Mouse (Mus musculus) mature B cell (primary cell): ENCODE data around the gene Mgea5.

ENCODE experiments used
- in situ Hi-C: fragments of 300-500 bp; cut with MboI; formaldehyde crosslinking; loops from 2 replicates; pipeline ENCODE4 v1.14.3; 2019

Gene Mgea5

DNA sequence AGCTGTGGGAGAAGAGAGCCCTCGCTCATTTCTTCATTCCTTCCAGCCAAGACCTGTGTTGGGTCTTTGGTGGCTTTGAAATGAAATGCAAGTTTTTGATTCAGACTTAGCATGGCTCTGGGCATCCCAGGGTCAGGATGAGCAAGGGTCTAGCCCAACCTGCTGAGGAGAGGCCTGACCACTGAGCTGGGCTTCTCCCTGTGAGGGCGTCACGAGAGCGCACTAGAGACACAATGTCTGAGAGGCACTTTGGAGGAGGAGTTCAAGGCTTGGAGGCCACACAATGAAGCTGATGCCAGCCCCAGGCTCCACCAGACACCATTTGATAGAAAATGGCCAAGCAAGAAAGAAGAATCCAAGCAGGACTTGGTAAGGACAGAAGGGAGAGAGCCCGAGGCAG lies 49.4 kb downstream of the Mgea5 start:
- in situ Hi-C loops, result no loop called here

DNA sequence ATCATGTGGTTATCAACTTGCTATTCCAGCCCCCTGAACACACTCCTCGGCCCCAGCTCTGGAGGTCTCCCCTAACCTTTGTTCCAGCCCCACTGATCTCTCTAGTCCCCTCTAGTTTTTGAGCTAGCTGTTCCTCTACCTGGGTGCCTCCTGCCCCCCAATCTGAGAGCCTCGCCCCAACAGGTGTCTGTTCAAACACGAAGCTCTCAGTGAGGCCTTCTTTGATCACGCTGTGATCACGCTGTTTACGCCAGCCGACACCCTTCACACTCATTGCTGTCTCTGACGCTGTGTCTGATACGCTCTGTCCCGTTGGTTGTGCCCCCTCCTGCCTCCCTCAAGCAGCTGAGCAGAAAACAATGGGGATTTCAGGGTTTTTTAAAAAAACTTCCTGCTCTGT lies 50.1 kb downstream of the Mgea5 start:
- in situ Hi-C loops, result no loop called here

DNA sequence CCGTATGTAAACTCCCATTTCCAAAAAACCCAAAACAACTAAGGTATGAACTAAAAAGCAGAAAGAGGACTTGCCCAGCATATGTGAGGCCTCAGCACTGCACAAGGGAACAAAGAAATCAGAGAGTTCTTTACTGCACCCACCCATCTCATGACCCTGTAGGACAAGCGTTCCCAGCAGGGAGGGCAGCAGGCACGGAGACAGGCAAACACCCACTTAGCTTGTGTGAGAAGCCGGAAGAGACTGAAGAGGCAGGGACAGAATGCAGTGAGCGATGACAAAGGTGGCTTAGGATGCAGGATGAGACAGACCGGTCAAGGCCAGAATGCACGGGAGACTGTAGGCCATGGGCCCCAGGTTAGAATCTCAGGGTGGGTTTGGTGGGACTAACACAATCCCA lies 52.0 kb downstream of the Mgea5 start:
- in situ Hi-C loops, result no loop called here

DNA sequence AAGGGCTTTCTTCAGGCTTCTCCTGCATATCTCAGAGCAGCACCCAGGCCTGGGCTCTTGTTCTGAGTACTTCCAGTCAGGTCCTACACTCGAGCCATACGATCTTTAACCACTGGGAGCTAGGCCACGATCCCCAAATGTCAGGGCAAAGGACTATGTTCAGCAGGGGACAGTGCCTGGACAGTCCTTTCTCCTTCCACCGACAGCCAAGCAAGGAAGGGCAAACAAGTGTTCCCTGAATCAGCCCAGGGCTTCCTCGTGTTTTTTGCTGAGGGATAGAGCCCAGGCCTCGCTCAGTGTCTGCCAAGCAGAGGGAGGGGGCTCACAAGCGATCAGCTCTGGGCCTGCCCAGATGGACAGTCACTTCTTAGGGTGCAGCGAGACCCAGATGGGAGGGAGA lies 53.6 kb downstream of the Mgea5 start:
- in situ Hi-C loops, result no loop called here

DNA sequence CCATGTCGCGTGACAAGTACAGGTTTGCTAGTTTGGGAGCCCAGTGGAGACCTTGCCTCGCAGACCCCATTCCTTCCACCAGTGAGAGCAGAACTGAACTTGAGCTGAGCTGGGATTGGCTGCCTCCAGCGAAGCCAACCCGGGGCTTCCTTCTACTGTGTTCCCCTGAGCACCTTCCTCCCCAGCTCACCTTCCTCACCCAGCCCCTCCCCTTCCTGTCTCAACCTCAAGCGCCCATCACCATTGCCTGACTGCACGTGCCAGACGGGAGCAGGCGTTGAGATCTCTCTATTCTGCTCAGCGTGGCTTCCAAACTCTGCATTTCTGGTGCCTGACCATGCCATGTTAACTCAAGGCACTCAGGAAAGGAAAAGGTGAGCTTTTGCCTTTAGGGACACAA lies 56.4 kb downstream of the Mgea5 start:
- in situ Hi-C loops, result no loop called here

DNA sequence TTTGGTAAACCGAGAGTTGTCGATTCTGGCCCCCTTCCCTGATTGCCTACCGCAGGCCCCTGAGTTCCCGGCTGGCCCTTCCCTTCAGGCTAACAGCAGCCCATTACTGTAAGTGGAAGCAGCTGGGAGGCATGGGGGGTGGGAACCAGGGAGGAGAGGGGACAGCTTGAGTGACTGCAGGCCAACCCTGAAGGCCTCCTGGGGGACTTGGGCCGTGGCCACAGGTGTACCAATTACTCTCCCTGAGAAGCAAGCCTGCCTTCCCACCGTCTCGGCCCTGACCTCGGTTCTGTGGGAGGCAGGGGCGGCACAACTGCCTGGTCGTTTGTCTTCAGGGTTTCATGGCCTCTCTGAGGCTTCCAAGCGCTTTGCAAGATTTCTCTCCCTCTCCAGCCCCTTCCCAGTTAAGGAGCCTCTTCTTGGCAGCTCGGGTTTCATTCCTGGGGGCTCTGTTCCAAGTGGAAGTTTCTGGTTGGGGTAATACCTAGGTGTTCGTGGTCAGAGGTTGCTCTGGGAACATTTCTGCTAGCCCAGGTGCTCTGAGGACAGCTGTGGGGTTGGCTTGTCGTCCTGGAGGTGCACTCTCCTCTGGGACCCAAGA lies 57.9 kb downstream of the Mgea5 start:
- in situ Hi-C loops, result no loop called here

DNA sequence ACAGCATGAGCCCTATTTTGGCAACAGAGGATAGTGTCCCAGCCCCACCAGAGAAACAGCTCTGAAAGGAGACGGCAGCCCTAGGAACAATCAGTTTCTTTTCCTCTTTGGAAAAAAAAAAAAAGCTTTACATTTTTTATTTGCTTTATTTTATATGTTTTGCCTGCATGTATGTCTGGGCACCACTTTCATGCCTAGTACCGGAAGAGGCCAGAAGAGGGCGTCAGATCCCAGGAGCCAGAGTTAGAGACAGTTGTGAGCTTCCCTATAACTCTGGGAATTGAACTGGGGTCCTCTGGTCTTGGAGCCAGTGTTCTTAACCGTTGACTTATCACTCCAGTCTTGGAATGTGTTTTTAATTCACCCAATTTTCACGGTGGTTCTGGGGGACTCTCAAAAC lies 61.4 kb downstream of the Mgea5 start:
- in situ Hi-C loops, result no loop called here

DNA sequence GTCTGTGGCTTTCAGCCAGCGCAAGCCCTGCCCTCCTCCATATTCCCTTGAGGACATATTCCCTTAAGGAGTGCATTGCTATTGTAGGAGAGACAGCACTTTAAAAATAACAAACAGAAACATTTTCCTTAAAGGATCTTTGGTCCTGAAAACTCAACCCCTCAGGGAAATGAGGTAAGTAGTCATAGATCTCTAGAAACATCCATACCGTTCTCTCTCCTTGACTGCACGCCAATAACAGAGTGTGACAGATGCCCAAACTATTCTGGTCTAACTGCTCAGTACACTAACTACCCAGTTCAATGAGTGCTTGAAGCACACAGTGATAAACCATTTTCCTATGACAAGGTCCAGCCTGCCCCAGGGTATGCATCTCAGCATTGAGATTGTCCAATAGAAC lies 65.4 kb downstream of the Mgea5 start:
- in situ Hi-C loops, result no loop called here

DNA sequence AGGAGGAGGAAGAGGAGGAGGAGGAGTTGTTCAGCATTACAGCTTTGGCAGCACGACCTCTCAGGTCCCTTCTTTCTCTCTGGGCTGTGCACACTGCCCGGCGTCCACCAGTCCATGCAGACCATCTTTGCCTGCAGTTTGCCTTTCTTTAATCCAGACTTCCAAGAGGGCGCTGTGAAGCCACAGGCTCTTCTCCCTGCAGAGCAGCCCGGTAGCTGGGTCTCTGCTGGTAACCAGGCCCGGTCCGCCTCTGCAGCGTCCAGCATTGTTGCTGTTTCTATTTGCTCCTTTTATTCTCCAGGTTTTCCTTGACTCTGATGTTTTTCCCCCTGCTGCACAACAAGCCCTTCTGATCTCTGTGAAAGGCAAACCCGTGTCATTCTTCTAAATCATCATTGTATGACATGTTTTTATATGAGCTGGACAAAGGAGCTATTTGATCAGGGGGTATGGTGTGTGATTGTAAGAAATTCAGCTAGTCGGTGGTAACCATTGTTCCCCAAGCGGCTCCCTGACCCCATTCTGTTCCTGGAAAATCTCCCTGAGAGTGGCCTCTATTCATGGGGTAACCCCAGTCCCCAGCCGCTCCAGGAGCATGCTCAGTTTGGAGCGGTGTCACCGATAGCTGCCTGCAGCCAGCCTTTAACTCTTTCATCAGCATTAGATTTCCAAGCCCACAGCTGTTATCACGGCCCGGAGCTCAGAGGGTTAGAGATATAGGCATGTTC lies 66.0 kb downstream of the Mgea5 start:
- in situ Hi-C loops, result no loop called here

DNA sequence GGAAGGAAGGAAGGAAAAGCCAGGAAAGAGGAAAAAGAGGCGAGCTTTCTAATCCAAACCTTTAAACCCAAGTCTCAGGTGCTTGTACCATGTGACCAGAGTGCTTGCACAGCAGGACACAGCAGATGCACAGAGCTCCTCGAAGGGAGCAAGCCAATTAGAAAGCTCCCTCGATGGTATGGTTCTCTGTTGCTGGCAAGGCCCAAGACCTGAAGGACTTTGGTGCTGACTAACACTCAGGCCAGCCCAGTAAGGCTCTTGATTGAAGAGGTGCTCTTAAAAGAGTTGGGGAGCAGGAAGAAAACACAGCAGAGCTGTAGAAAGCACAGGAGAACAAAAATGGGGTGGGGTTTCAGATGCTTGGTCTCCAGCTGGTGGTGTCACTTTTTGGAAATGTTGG lies 74.9 kb downstream of the Mgea5 start:
- in situ Hi-C loops, result no loop called here
